Mouse (Mus musculus): Measurements from ENCODE around the gene Sept6. TPM values are rescaled to one million over a fixed set of nuclear protein-coding genes. Genes with fewer than 3 reads are reported as not detected.
A peak's percentile ranks its signal among the peaks of the same experiment; 100 is the strongest.
"Not testable (repeated sequence)": the region's sequence is repeated elsewhere in the genome, so short reads cannot be mapped to it uniquely, and the experiment has no call there.

Gene Sept6
- total RNA-seq, 1 experiment from 2014 or later: 23.0 TPM

DNA sequence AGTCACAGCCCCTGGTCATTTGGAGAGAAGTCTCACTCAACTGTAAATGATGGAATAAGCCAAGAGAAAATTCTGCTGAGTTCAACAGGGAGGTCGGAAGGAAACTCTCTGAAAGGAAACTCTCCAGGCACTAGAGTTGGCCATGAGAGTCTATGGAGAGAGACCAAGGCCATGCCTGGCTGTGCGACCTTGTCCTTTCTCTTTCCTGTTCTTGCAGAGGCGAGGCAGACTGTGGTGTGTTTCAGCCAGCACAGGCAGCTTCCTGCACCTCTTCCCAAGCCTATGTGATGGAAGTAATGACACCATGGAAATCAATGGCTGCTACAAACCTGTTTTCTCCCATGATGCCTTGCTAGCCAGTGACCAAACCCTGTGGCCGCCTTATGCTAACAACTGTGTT, 20.4 kb downstream of the Sept6 start:
- DNase-seq: peak; percentile 24

DNA sequence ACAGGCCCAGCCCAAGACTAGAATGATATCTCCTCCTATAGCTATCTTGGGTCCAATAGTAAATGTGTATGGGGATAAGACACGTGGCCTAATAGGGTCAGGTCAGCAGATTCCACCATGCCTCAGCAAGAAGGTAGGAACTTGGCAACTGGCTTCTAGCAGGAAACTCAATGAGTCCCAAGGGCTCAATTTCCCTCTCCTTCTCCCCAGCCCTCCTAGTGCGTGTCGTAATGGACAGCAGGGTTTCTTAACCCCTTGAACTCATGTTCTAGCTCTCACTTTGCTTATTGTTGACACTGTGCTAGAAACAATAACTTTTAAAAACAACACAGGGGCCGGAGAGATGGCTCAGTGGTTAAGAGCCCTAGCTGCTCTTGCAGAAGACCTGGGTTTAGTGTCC, 22.1 kb downstream of the Sept6 start:
- DNase-seq: no peak

DNA sequence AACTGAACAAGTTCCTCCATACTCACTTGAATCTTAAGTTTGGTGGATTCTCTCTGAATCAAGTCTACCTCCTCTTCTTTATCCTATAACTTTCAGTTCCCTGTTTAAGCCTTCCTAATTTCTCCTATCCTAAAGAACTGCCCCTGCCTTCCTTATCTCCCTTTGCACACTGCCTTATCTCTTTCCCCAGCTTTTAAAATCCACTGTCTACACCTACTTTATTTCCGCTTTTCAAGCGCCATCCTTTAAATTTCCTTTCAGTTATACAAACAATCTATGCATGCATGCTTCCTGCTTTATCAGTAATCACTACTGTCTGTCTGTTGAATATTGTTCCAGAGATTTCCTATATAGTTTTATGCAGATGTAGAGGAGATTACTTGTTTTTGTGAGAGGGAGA, 34.9 kb downstream of the Sept6 start:
- no peak for DNase-seq

DNA sequence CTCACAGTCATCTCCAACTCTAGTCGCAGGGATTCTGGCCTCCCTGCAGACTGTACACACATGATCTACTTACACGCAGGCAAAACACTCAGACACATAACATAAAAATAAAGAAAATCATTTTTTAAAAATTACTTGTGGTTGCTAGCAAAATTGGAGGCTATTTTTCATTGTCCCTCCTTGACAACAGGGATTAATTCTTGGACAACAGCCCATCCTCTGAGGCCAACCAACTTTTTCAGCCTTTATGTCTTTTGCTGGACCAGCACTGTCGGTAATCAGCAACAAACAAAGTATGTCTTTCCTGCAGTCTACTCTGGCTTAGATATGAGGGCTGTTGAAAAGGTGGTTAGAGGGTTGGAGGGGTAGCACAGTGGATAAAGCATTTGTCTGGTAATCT, 50.5 kb downstream of the Sept6 start:
- no peak for DNase-seq

DNA sequence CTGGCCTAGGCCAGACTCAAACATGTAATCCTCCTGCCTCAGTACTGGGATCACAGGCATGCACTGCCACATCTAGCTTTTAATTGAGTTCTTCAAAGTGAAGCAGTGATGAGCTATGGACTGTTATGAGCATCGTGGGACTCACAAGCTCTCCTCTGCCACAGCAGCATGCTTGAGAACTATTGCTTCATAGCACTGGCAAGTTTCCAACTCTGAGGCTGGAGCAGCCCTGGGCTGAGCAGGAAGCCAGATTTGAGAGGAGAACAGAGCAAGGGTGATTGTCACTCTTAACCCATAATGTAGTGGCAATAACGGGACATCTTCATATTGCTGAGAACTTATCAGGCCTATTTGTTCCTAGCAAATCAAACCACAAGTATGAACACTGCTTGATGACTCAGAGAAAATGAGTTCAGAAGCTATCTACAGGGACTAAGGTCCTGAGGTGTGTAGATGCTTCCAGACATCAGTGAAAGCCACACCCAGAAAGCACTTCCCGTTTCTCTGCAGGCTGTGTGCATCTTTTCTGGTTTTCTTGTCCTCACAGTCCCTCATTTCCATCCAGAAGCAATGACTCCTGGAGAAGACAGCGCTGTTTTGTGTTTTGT, 51.7 kb downstream of the Sept6 start:
- no peak for DNase-seq

DNA sequence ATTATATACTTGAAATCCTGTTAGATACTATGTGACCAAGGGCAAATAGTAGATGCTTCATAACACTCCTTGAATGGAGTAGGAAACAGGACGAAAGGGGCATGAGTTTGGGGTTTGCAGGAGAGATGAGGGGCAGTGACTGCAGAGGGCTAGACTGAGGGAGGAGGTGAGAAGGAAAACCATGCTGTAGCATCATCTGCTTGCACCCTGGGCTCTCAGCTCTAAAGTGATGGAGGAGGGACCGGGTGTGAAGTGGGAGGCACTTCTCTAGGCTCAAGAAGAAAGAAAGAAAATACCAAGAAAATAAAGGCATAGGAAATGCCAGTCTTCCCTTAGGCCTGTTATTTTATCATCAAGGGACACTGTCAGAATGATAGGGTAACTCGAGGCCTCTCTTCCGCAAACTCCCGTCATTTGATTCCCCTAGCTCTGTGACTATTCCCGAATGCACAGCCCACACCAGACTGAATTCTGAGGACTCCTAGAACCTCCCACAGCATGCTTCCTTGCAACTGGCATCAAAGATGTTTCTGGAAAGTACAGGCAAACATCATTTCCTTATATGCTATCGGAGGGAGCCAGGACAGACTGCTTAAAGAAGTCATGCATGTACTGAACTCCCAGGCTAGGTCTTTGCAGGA, 56.1 kb downstream of the Sept6 start:
- no peak for DNase-seq

DNA sequence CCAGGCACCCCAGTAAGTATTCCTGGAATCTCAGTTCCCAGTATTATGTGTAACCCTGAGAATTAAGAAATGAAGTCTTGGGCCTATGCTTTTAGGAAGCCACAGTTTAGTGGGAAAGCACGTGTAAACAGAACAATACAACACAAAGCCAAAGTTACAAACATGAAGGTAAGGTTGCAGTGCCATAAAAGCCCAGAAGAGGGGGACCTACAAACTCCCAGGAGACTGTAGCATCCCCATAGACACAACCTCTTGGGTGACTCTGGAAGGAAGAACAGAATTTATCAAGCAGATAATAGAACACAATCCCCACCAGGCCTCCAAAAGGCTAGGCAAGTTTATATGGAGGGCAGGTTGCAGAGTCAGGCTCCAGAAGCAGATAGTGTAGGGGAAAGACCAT, 61.0 kb downstream of the Sept6 start:
- no peak for DNase-seq

- DNase-seq: no peak
These were observed 61.9 kb downstream of the Sept6 start for GRCm38 (mm10) chrX:36929694-36930093.

DNA sequence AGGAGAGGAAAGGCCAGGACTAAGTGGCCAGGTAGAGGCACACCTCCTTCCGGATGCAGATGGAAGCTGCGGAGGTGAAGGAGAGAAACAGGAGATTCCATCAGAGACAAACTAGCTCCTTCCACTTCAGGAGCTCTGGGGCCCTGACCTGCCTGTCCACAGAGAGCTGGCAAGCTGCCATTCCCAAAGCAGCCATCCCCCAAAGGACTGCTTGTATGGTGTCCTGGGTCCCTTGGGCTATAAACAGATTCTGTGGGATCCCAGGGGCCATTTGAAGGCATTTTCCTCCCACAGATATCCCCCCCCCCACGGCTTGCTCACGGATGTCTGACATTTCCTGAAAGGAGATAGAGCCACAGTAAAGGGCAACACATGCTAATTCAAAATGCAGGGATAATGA, 62.8 kb downstream of the Sept6 start:
- DNase-seq: no peak

DNA sequence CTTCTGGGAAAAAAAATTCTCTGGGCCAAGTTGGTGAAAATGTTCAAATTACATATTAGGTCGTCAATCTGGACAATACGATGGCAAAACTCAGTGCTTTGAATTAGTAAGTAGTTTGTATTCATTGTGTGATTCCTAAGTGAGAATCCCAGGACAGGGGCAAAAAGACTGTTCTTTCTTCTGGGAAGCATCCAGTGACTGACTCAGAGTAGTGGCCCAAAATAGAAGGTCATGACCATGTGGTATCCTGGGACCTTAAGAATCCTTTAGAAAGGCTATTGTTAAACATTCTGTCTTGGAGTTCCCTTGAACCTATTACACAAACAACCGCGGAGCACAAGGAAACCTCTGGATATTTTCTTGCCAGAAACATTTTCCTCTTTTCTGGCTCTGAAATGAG, 70.2 kb downstream of the Sept6 start:
- no peak for DNase-seq

GRCm38 (mm10) chrX:36917749-36918148, 73.8 kb downstream of the Sept6 start:
- no peak for DNase-seq

DNA sequence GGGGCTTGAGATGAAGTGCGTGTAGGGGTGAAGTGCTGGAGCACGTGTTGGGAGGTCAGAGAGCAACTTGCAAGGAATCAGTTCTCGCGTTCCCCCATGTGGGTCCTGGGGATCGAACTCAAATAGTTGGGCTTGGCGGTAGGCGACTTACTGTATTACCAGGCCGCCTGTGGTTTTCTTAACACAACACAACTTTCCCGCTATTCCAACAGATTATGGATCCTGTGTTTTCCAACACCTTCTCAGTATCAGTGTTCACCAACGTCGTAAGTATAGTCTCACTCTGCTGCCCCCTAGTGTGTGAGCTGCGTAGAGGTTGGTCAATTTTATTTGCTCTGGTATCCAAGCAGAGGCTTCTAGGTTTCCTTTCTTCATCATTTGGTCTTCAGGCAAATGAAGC, 80.3 kb downstream of the Sept6 start:
- DNase-seq: peak; percentile 40

DNA sequence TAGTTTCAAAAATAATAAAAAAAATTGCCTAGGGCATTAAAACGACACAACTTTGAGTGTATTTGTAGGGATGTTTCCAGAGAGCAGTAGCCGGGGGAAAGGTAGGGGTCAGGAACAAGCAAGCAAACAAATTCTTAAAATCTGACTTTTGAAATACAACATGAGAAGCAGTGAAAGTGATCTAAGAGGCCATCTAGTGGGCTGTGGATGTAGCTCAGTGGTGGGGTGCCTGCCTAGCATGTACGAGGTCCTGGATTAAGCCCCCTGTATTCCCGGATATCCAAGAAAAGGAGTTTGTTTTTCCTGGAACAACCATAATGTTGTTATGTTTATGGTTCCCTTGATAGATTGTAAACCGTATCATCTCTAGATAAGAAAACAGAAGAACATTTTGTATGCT, 85.1 kb downstream of the Sept6 start:
- DNase-seq: no peak

DNA sequence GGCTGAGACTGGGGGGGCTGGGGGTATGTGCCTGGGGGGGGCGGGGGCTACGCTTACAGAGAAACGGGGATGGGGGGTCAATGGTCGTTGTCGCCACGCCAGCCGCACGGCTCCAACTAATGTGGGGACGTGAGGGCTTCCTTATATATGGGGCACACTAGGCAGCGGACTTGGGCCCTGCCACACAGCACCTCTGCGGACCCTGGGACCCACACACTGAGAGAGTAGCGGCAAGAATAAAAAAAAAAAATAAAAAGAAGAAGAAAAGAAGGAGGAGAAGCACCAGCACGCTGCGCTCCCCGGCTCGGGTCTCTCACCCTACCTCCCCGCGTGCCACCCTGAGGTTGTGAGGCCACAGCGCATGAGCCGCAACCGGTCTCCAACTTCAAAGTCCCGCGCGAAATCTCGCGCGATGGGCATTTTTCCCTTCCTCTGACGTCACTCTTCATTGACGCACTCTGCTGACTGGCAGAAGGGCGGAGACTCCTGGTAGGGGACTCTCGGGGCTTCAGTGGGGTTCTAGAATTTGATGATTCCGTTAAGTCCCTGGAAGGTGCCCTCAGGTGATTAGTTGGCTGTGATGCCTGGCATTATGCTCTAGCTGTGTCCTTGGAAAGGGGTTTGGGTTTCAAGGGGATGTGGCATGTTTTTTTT, 88.4 kb downstream of the Sept6 start:
- DNase-seq: peak; percentile 84

DNA sequence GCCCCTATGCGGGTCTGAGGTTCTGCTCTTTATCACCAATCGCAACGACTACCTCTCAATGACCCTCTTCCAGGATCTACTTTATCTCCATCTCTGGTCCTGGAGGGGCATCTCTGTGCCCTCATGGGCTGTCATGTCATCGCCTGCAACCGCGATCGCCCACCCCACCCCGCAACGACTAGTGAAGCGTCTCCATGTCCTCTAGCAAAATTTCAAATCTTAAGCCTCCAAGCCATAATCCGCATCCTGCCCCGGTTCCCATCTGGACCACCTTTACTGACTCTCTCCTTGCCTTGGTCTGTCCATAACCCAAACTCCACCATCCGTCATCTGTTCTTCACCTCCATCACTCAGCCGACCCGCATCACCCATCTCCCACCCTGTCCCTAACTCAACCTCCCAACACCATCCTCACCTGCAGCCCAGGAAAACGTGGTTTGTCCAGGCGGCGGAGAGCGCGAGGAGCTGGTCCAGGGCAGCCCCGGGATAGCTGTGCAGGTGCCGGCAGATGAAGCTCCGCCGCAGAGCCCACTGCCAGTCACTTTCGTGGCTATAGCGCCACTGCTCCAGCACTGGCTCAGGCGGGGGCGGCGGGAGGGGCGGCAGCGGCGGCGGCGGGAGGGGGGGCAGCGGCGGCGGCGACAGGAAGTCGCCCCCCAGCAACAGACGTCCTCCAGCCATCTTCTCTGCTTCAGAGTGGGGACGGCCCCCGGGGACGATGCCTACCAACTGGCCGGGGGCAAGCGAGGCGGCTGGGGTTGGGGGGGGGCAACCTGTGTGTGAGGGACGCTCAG, 89.1 kb downstream of the Sept6 start, which contains the start of gene Nkrf:
Gene Nkrf, minus strand, starts transcription at position 579 of the 794 bp plus-strand sequence.
- peak; percentile 36 for DNase-seq

DNA sequence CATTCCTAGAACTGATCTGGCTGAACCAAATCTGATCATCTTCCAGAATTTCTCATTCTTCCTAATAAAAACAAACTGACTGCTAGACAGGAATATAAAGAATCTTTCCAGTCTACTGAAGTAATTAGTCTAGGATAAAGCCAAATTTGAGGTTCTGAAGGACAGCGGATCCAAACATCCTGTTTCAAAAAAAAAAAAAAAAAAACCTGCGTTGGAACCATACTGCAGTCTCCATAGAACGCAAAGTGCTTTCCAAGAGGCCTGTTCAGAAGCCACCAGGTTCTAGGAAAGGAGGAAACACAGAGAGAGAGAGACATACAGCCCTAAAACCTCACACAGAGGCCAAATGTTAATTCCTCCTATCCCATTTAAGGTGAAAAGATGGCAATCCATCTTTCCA, 89.9 kb downstream of the Sept6 start:
- no peak for DNase-seq

GRCm38 (mm10) chrX:36898931-36899330, 92.7 kb downstream of the Sept6 start:
- DNase-seq: not testable (repeated sequence)

DNA sequence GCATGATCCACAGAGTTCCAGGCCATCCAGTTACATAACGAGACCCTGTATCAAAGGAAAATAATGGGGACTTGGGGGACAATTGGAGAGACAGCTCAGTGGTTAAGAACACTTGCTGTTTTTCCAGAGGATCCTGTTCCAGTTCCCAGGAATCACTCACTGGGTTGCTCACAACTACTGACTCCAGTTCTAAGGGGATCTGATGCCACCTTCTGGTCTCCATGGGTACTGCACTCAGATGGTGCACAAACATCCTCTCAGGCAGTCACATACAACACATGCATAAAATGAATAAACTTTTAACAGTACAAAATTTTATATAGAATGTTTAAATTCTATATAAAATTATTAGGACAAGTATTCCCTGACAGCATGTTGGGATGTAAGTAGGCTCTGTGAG, 106.9 kb downstream of the Sept6 start:
- DNase-seq: no peak

GRCm38 (mm10) chrX:36874704-36875128, 116.9 kb downstream of the Sept6 start:
- DNase-seq: peak; percentile 16

- peak; percentile 90 for DNase-seq
These were observed 117.4 kb downstream of the Sept6 start for GRCm38 (mm10) chrX:36874178-36874696.

DNA sequence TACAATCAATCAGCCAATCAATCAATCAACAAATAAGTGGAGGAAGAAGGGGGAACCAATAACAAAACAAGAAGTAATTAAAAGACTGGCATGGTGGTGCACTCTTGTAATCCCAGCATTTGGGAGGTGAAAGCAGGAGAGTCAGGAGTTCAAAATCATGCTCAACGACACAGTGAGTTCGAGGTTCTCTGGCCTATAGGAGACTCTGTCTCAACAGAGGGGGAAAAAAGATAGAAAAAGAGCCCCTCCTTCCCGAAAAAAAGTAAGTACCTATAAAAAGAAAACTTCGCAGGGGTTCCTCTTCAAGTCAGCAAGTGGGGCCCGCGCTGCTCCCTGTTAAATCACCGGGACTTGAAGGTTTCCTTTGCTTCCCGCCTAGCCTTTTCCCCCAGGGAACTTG, 117.8 kb downstream of the Sept6 start, which contains the start of the genes Ube2a and C330007P06Rik:
Gene Ube2a, plus strand, starts transcription at position 136 of the 400 bp plus-strand sequence.
Gene C330007P06Rik, minus strand, starts transcription at position 347 of the 400 bp plus-strand sequence.
- DNase-seq: no peak

DNA sequence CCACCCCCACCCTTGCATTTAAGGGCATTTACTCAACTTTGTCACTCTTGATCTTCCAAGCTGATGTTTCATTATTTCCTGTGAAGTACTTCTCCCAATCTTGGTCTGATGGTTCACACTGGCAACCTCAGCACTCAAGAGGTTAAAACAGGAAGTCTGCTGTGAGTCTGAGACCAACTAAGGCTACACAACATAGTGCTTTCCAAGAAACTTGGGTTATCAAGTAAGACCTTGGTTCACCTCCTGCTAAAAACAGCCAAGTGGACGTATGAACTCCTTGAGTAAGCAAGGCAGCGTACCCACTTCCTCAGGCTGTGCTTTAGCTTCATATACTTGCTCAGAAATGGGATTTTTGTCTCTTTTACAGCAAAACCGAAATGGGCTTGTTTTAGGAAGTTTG, 121.2 kb downstream of the Sept6 start:
- no peak for DNase-seq
